Mouse (Mus musculus): ENCODE results near the gene Actl6b. TPM values are rescaled to one million over a fixed set of nuclear protein-coding genes. Genes with fewer than 3 reads are reported as not detected.
A peak's percentile ranks its signal among the peaks of the same experiment; 100 is the strongest.
"Not testable (repeated sequence)": the region's sequence is repeated elsewhere in the genome, so short reads cannot be mapped to it uniquely, and the experiment has no call there.

The Actl6b gene
- polyA plus RNA-seq, 1 experiment from 2014 or later = 1.0 TPM

DNA sequence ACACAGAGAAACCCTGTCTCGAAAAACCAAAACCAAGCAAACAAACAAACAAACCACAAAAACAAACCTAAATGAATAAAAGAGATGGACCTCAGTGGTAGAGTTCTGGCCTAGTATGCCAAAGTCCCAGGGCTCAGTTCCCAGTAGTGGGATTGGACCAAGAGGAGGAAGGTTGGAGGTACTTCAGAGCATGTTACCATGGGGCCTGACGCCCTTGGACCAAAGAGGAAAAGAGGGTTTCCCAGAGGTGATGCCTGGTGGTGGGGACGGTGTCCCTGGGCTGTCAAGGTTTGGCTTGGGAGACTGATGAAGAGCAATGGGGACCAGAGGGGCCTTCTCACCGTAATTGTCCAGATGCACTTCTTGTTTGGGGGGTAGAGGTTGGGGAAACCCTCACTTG lies 56.7 kb downstream of the Actl6b start:
- Histone ChIP-seq H3K9ac (ENCODE audit: low read depth, low read length) (peak overlapping the region; percentile 11), H3K27ac (ENCODE audit: low read depth, low read length) (peak overlapping the region; percentile 84), H3K4me1 (ENCODE audit: control insufficient read depth, insufficient read depth, low read length) (peaks cover 41% of the 10 kb centered on the region), H3K4me2 (peak overlapping the region; percentile 66), H3K36me3 (ENCODE audit: control insufficient read depth, insufficient read depth, low read length) (peaks cover 12% of the 10 kb centered on the region), H3K27me3 (ENCODE audit: control insufficient read depth, insufficient read depth, low read length) (no peaks in the 10 kb centered on the region), H3K4me3 (ENCODE audit: low read depth, low read length) (peak overlapping the region; percentile 38), H3K9me3 (replicated peaks; ENCODE audit: control insufficient read depth, low read length) (no peaks in the 10 kb centered on the region)
- ATAC-seq (replicated peaks; ENCODE audit: insufficient number of reproducible peaks, low FRiP score, low TSS enrichment) = no peak
- 61% methylated on average over 4 of the region's 4 CpGs for WGBS (ENCODE audit: insufficient replicate concordance)

DNA sequence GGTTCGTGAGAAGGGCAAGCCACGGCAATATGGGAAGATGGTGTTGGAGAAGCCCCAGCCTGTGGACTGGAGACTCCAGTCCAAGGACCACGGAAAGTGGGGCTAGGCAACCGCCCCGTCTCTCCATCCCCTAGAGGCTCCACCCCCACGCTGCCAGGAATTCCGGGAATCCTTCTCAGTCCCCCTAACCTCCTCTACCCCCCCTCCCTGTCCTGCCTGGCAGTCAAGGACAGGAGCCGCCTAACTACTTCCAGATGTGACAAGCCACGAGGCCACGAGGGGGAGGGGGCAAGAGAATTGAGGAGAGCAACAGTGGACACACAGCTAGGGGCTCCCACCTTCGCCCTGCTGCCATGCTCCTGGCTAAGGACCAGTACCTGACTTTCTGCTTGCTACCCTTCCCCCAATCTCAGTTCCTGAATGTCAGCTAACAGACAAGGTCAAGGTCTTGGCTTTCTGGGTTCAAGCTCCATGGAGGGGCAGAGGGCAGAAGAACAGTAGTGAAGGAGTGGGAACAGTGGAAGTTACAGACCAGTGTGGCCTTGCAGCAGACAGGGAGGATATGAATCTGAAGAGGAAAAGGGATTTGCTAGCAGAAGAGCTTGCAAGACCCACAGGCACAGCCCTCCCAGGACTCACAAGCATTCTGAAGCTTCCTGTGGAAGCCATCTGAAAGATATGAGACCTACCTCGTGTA lies 57.4 kb downstream of the Actl6b start:
- peak overlapping the region; percentile 66 for H3K4me2 ChIP-seq
- H3K4me3 ChIP-seq (ENCODE audit: low read depth, low read length) = peak overlapping the region; percentile 38
- H3K27me3 ChIP-seq (ENCODE audit: control insufficient read depth, insufficient read depth, low read length) = no peaks in the 10 kb centered on the region
- 4% methylated on average over 12 of the region's 12 CpGs for WGBS (ENCODE audit: insufficient replicate concordance)
- ATAC-seq (replicated peaks; ENCODE audit: insufficient number of reproducible peaks, low FRiP score, low TSS enrichment) = peak; percentile 64
- H3K4me1 ChIP-seq (ENCODE audit: control insufficient read depth, insufficient read depth, low read length) = peaks cover 41% of the 10 kb centered on the region
- H3K9me3 ChIP-seq (replicated peaks; ENCODE audit: control insufficient read depth, low read length) = no peaks in the 10 kb centered on the region
- H3K36me3 ChIP-seq (ENCODE audit: control insufficient read depth, insufficient read depth, low read length) = peaks cover 8% of the 10 kb centered on the region
- H3K9ac ChIP-seq (ENCODE audit: low read depth, low read length) = peak overlapping the region; percentile 11
- peak overlapping the region; percentile 84 for H3K27ac ChIP-seq (ENCODE audit: low read depth, low read length)

DNA sequence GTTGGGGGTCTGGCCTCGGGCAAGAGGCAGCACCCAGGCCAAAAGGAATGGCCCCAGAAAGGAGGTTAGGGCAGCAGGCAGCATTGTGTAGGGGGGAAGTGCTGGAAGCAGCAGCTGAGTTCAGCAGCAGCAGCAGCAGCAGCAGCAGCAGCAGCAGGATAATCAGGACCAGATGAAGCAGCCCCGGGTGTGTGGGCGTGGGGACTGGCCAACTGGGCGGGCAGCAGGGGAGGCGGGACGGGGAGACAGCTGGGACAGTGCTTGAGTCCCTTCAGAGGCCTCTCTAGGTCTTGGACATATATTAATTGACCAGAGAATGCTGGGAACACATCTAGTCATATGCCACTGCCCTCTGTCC lies 57.9 kb downstream of the Actl6b start:
- Histone ChIP-seq H3K9ac (ENCODE audit: low read depth, low read length) (peak overlapping the region; percentile 11), H3K36me3 (ENCODE audit: control insufficient read depth, insufficient read depth, low read length) (peaks cover 8% of the 10 kb centered on the region), H3K27me3 (ENCODE audit: control insufficient read depth, insufficient read depth, low read length) (no peaks in the 10 kb centered on the region), H3K4me2 (peak overlapping the region; percentile 66), H3K4me3 (ENCODE audit: low read depth, low read length) (peak overlapping the region; percentile 38), H3K9me3 (replicated peaks; ENCODE audit: control insufficient read depth, low read length) (no peaks in the 10 kb centered on the region), H3K4me1 (ENCODE audit: control insufficient read depth, insufficient read depth, low read length) (peaks cover 41% of the 10 kb centered on the region), H3K27ac (ENCODE audit: low read depth, low read length) (peak overlapping the region; percentile 84)
- ATAC-seq (replicated peaks; ENCODE audit: insufficient number of reproducible peaks, low FRiP score, low TSS enrichment) = 0 out of 2 replicates have a peak, but pooled peaks have one; percentile 13
- WGBS (ENCODE audit: insufficient replicate concordance) = 8% methylated on average over 6 of the region's 6 CpGs

DNA sequence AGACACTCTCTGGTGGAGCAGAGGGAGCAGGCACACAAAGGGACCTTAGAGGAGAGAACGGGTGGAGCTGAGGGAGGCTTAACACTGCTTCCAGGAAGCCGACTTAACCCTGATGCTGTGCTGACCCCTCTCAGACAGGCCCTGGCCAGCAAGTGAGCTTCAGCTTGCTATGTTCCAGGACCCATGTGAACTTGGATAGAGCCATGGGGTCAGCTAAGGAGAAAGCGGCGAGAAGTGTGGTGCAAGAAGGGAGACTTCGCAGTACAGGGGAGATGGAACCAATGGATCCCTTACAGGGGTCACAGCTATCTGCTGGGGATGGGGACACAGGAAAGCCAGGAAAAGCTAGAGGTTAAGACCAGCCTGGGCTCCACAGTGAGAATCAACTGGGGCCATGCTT lies 59.8 kb downstream of the Actl6b start:
- Histone ChIP-seq H3K4me3 (ENCODE audit: low read depth, low read length) (no peak overlapping the region), H3K9ac (ENCODE audit: low read depth, low read length) (no peak overlapping the region), H3K9me3 (replicated peaks; ENCODE audit: control insufficient read depth, low read length) (no peaks in the 10 kb centered on the region), H3K4me1 (ENCODE audit: control insufficient read depth, insufficient read depth, low read length) (peaks cover 39% of the 10 kb centered on the region), H3K27ac (ENCODE audit: low read depth, low read length) (no peak overlapping the region), H3K36me3 (ENCODE audit: control insufficient read depth, insufficient read depth, low read length) (no peaks in the 10 kb centered on the region), H3K27me3 (ENCODE audit: control insufficient read depth, insufficient read depth, low read length) (0 out of 2 replicates have a peak, but pooled peaks cover 2% of the 10 kb centered on the region), H3K4me2 (no peak overlapping the region)
- no peak for ATAC-seq (replicated peaks; ENCODE audit: insufficient number of reproducible peaks, low FRiP score, low TSS enrichment)
- WGBS (ENCODE audit: insufficient replicate concordance) = 67% methylated on average over 5 of the region's 5 CpGs

DNA sequence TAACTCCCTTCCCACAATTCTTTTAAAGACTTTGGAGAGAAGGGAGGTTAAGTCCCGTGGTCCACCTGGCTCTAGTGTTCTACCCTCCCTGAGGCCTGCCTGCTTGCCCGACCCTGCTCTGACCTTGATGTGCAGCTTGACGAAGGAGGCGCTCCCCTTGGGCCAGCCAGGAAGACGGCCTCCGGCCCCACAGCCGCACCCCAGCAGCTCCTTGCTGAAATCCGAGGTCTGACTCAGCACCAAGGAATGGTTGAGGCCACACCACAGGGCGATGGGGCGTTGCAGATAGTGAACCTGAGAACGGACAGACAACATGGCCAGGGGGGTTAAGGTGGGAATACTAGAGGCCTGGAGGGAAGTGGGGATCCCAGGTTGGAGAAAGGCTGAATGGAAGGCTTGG lies 60.2 kb downstream of the Actl6b start, which contains the start of gene Pcolce:
Gene Pcolce, minus strand, starts transcription at position 235 of the 400 bp plus-strand sequence.
- H3K27ac ChIP-seq (ENCODE audit: low read depth, low read length) = no peak within 1 kb of the TSS
- ATAC-seq (replicated peaks; ENCODE audit: insufficient number of reproducible peaks, low FRiP score, low TSS enrichment) = no peak
- H3K4me2 ChIP-seq = no peak within 1 kb of the TSS
- 0 out of 2 replicates have a peak, but pooled peaks cover 2% of the 10 kb centered on the region for H3K27me3 ChIP-seq (ENCODE audit: control insufficient read depth, insufficient read depth, low read length)
- peak within 1 kb of the TSS; percentile 8; the same call in 1 of the 2 replicates for H3K9ac ChIP-seq (ENCODE audit: low read depth, low read length)
- H3K4me1 ChIP-seq (ENCODE audit: control insufficient read depth, insufficient read depth, low read length) = peaks cover 34% of the 10 kb centered on the region
- no peaks in the 10 kb centered on the region for H3K9me3 ChIP-seq (replicated peaks; ENCODE audit: control insufficient read depth, low read length)
- 30% methylated on average over 11 of the region's 11 CpGs for WGBS (ENCODE audit: insufficient replicate concordance)
- no peak within 1 kb of the TSS for H3K4me3 ChIP-seq (ENCODE audit: low read depth, low read length)
- H3K36me3 ChIP-seq (ENCODE audit: control insufficient read depth, insufficient read depth, low read length) = no peaks in the 10 kb centered on the region

DNA sequence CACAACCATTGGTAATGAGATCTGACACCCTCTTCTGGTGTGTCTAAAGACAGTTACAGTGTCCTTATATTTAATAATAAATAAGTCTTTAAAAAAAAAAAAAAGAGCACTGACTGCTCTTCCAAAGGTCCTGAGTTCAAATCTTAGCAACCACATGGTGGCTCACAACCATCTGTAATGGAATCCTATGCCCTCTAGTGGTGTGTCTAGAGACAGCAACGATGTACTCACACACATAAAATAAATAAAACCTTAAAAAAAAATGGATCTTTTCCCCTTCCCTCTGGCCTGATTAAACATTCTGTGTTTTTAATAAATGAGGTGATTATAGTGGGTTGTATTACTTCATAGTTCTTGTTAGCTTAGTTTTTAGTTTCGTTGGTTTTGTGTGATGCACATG lies 61.6 kb downstream of the Actl6b start:
- H3K36me3 ChIP-seq (ENCODE audit: control insufficient read depth, insufficient read depth, low read length); H3K27me3 ChIP-seq (ENCODE audit: control insufficient read depth, insufficient read depth, low read length); H3K9ac ChIP-seq (ENCODE audit: low read depth, low read length); ATAC-seq (replicated peaks; ENCODE audit: insufficient number of reproducible peaks, low FRiP score, low TSS enrichment); H3K27ac ChIP-seq (ENCODE audit: low read depth, low read length); H3K4me2 ChIP-seq; H3K4me3 ChIP-seq (ENCODE audit: low read depth, low read length); H3K9me3 ChIP-seq (replicated peaks; ENCODE audit: control insufficient read depth, low read length): not testable (repeated sequence)
- 89% methylated on average over 2 of the region's 2 CpGs for WGBS (ENCODE audit: insufficient replicate concordance)
- H3K4me1 ChIP-seq (ENCODE audit: control insufficient read depth, insufficient read depth, low read length) = peaks cover 23% of the 10 kb centered on the region

DNA sequence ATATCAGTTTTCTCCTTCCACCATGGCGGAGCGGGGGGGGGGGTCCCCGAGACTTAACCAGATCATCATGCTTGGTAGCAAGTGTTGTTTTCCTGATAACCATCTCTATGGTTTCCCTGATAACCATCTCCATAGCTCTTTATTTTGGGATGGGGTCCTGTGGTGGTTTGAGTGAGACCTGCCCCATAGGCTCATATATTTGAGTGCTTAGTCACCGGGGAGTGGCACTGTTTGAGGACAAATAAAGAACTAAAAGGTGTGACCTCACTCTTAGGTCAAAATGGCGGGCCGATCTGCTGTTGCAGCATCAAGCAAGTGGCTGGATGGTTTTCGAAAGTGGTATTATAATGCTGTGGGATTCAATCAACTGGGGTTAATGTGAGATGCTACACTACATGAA lies 62.0 kb downstream of the Actl6b start:
- 86% methylated on average over 7 of the region's 7 CpGs for WGBS (ENCODE audit: insufficient replicate concordance)
- no peak for ATAC-seq (replicated peaks; ENCODE audit: insufficient number of reproducible peaks, low FRiP score, low TSS enrichment)
- no peaks in the 10 kb centered on the region for H3K9me3 ChIP-seq (replicated peaks; ENCODE audit: control insufficient read depth, low read length)
- no peak overlapping the region for H3K9ac ChIP-seq (ENCODE audit: low read depth, low read length)
- no peak overlapping the region for H3K27ac ChIP-seq (ENCODE audit: low read depth, low read length)
- peaks cover 19% of the 10 kb centered on the region for H3K4me1 ChIP-seq (ENCODE audit: control insufficient read depth, insufficient read depth, low read length)
- no peak overlapping the region for H3K4me3 ChIP-seq (ENCODE audit: low read depth, low read length)
- H3K27me3 ChIP-seq (ENCODE audit: control insufficient read depth, insufficient read depth, low read length) = 0 out of 2 replicates have a peak, but pooled peaks cover 2% of the 10 kb centered on the region
- H3K36me3 ChIP-seq (ENCODE audit: control insufficient read depth, insufficient read depth, low read length) = no peaks in the 10 kb centered on the region
- H3K4me2 ChIP-seq = no peak overlapping the region

All from heart, embryonic 11.5 days (tissue).